Comparison of ENCODE assay signal across 8 mouse cellular contexts in the genomic region with DNA sequence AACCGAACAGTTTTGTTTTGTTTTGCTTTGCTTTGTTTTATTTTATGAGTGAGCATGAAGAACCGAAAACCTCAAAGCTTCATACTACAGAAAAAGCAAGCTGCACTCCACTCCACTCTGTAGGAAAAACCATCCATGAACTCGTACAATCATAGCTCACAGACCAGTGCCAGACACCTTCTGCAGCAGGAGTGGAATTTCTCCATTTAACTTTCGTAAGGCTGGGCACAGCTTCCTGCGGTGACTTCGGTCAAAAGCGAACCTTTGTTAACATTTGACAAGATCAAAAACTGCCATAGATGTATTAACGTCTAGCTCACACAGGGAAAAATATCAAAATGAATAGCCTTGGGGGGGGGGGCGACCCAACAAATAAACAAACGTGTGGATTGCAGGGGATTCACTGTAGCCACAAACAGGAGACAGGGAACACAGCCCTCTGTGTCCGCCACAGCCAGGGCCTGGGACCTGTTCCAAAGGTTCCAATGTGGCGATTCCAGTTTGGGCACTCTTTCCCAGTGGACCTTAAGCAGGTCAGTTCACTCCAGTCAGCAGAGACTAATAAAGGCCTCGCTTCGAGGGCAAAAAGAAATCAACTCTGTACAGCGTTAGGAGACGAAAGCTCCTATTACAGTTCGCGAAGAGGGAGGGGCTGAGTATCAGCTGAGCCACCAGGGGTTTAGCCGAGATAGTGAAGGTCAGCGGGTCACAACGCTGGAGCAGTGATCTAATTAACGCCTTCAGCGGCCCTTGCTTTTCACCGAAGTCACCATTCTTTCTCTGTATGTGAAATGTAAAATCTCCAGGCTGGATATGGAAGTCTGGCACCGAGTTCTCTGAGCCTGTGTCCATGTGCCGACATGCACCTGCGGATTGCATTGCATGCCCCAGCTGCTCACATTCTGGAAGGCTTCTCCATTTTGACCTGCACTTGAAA.
DNase-seq lines count a peak whose midpoint lies in the region; ATAC-seq and TF ChIP-seq lines count a peak whose summit lies in the region.

No protein-coding gene starts in this region.

- peak overlapping the region; percentile 38 for H3K4me2 ChIP-seq in intestine, embryonic 14.5 days (ENCODE audit: low read length)
- peak overlapping the region; percentile 25 for H3K4me2 ChIP-seq in midbrain, embryonic 16.5 days (ENCODE audit: low read length)

- no peak overlapping the region for H3K9ac ChIP-seq in intestine, embryonic 14.5 days (ENCODE audit: low read length)
- H3K9ac ChIP-seq in liver, adult 2 months (ENCODE audit: low read depth, low read length) = peak overlapping the region; percentile 3
- H3K9ac ChIP-seq in midbrain, embryonic 16.5 days (ENCODE audit: low read depth, low read length) = peak overlapping the region; percentile 0; the same call in 1 of the 2 replicates

- peak; percentile 44 for DNase-seq in adipocyte (ENCODE audit: low spot score)
- peak; percentile 76 to 78 for DNase-seq in cerebellum, postnatal 10 days
- DNase-seq in gastrocnemius, postnatal 14 days = peak; percentile 44
- DNase-seq in intestine, embryonic 14.5 days (ENCODE audit: low spot score) = no peak
- DNase-seq in liver, adult 2 months (ENCODE audit: extremely low read depth, low read depth, low spot score) = peak; percentile 92
- peak; percentile 60 for DNase-seq in yolk sac, embryonic 10.5 days (ENCODE audit: low spot score)
- DNase-seq in B cell, adult 2 months = no peak

- no peaks in the 10 kb centered on the region for H3K27me3 ChIP-seq in intestine, embryonic 14.5 days (replicated peaks; ENCODE audit: control insufficient read depth, insufficient read depth, low read length)
- no peaks in the 10 kb centered on the region for H3K27me3 ChIP-seq in liver, adult 2 months (ENCODE audit: control insufficient read depth, insufficient read depth, low read length)
- H3K27me3 ChIP-seq in midbrain, embryonic 16.5 days (ENCODE audit: control insufficient read depth, insufficient read depth, low read depth, low read length) = no peaks in the 10 kb centered on the region

- peaks cover under 1% of the 10 kb centered on the region; the same call in 1 of the 2 replicates for H3K9me3 ChIP-seq in intestine, embryonic 14.5 days (ENCODE audit: control insufficient read depth, low read length)
- H3K9me3 ChIP-seq in midbrain, embryonic 16.5 days (replicated peaks; ENCODE audit: control insufficient read depth, low read length, poor library complexity, severe bottlenecking) = no peaks in the 10 kb centered on the region; the same call in 1 of the 2 replicates

- no peak for TF ChIP-seq POLR2A in liver, adult 2 months (IDR thresholded peaks at IDR 0.05; ENCODE audit: extremely low read depth, insufficient read depth, low read length)

- peak overlapping the region; percentile 58; the same call in 1 of the 2 replicates for H3K27ac ChIP-seq in intestine, embryonic 14.5 days (ENCODE audit: low read depth)
- H3K27ac ChIP-seq in liver, adult 2 months (replicated peaks; ENCODE audit: insufficient read depth, low read depth, low read length) = peak overlapping the region; percentile 43
- H3K27ac ChIP-seq in midbrain, embryonic 16.5 days (ENCODE audit: low read length) = peak overlapping the region; percentile 34; the same call in 1 of the 2 replicates

- H3K4me1 ChIP-seq in intestine, embryonic 14.5 days (replicated peaks; ENCODE audit: control insufficient read depth, insufficient read depth, low read length) = peaks cover 19% of the 10 kb centered on the region
- H3K4me1 ChIP-seq in liver, adult 2 months (ENCODE audit: control insufficient read depth, insufficient read depth, low read length) = peaks cover 5% of the 10 kb centered on the region; the same call in 1 of the 2 replicates
- peaks cover 12% of the 10 kb centered on the region for H3K4me1 ChIP-seq in midbrain, embryonic 16.5 days (ENCODE audit: control insufficient read depth, insufficient read depth, low read length)

- H3K4me3 ChIP-seq in intestine, embryonic 14.5 days (ENCODE audit: low read depth, low read length) = 0 out of 2 replicates have a peak overlapping the region, but pooled peaks have one; percentile 5
- no peak overlapping the region for H3K4me3 ChIP-seq in liver, adult 2 months (ENCODE audit: insufficient read depth, low read depth, low read length)
- H3K4me3 ChIP-seq in midbrain, embryonic 16.5 days (ENCODE audit: low read depth, low read length) = no peak overlapping the region

- no peaks in the 10 kb centered on the region for H3K36me3 ChIP-seq in intestine, embryonic 14.5 days (ENCODE audit: control insufficient read depth, insufficient read depth, low read length)
- no peaks in the 10 kb centered on the region for H3K36me3 ChIP-seq in liver, adult 2 months (ENCODE audit: control insufficient read depth, insufficient read depth, low read length)
- no peaks in the 10 kb centered on the region for H3K36me3 ChIP-seq in midbrain, embryonic 16.5 days (ENCODE audit: control insufficient read depth, insufficient read depth, low read length)

- peak; percentile 66 for ATAC-seq in intestine, embryonic 14.5 days (replicated peaks; ENCODE audit: low FRiP score, low TSS enrichment, low read depth)
- ATAC-seq in midbrain, embryonic 16.5 days = no peak

- no peaks in the 10 kb centered on the region for H3K79me2 ChIP-seq in liver, adult 2 months (ENCODE audit: control insufficient read depth, insufficient read depth, low read length)

- no peak for TF ChIP-seq CTCF in liver, adult 2 months (IDR thresholded peaks at IDR 0.05; ENCODE audit: low read depth, low read length)

- whole genome bisulfite sequencing in intestine, embryonic 14.5 days = 13% methylated on average over 27 of the region's 27 CpGs
- WGBS in liver, adult 2 months = 16% methylated on average over 27 of the region's 27 CpGs
- WGBS in midbrain, embryonic 16.5 days = 17% methylated on average over 27 of the region's 27 CpGs

- intact Hi-C loops in gastrocnemius, postnatal 14 days (cut with DNase I; ENCODE audit: low total_unique reads) = no loop called here

Comparison
In these comparisons a context has a peak if more than half of its experiments do, and no peak if none do; other contexts are left out.
1. DNase-seq: peak in adipocyte (single experiment), cerebellum, postnatal 10 days (2 of 2), gastrocnemius, postnatal 14 days (single experiment), liver, adult 2 months (single experiment) and yolk sac, embryonic 10.5 days (single experiment); none in intestine, embryonic 14.5 days (single experiment) and B cell, adult 2 months (0 of 2).
2. Peak in every context shown above with its lines, with median percentiles within 50 percentile points of each other: H3K27ac ChIP-seq.